Mouse (Mus musculus) liver, embryonic 16.5 days (tissue): Measurements from ENCODE around the gene Cd109. TPM values are rescaled to one million over a fixed set of nuclear protein-coding genes. Genes with fewer than 3 reads are reported as not detected.

Experiments used
- polyA plus RNA-seq: library from polyadenylated mRNA; unstranded; fragments of >200 nt; fragmentation: Nextera tagmentation; extraction: Ambion mirVana; gene quantifications from 2 replicates; pipeline ENCODE4 v1.2.1, GENCODE M21; 2015

Cd109 gene
- polyA plus RNA-seq, 1 experiment from 2014 or later = 0.15 TPM

Other genes with a start within 250 kb of the Cd109 start
- gene Dppa5a, start 247.4 kb upstream of the Cd109 start, polyA plus RNA-seq = not detected in 2 replicates
- 0.06 TPM in 1 of 2 replicates, not detected in the other for gene Ooep, start 236.8 kb upstream of the Cd109 start, polyA plus RNA-seq
- gene Ddx43, start 219.8 kb upstream of the Cd109 start, polyA plus RNA-seq = not detected in 2 replicates
- 0.67 and 0.84 TPM in 2 replicates for gene Cgas, start 172.3 kb upstream of the Cd109 start, polyA plus RNA-seq
- gene Mto1, start 167.3 kb upstream of the Cd109 start, polyA plus RNA-seq = 16.9 and 17.9 TPM in 2 replicates
- 0.24 and 0.42 TPM in 2 replicates for gene Gm17324, start 166.8 kb upstream of the Cd109 start, polyA plus RNA-seq
- 1,873 and 1,994 TPM in 2 replicates for gene Eef1a1, start 126.4 kb upstream of the Cd109 start, polyA plus RNA-seq
- gene Slc17a5, start 27.5 kb upstream of the Cd109 start, polyA plus RNA-seq = 4.8 and 5.8 TPM in 2 replicates